Mouse (Mus musculus) hindlimb bud, embryonic 11.5 days (tissue): ENCODE measurements around the gene Tprkb.
"Not testable (repeated sequence)": the region's sequence is repeated elsewhere in the genome, so short reads cannot be mapped to it uniquely, and the experiment has no call there.

Source experiments
- DNase-seq: peaks from one replicate; pipeline ENCODE4 v3.0.0-alpha.2; 2012; ENCODE audit warnings: low read depth, low spot score; ENCODE audit errors: extremely low spot score

The Tprkb gene

DNA sequence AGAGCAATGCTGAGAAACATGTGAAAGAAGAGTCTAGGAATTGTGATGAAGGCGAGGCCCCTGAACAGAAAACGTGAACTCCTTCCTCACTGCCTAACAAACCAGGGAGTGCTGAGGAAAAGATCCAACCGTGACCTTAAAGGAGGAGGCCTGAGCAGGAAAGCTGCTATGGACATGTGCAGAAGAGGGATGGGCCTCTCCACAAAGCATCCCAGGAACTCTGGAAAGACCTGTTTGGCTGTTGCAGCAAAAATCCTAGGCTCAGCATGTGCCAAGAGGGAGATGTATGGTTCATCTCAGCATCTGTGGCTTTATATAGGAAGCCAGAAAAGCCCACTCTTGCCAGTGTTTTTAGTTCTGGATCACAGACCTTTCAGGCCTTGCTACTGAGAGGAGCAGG, 61.0 kb downstream of the Tprkb start:
- no peak for DNase-seq

DNA sequence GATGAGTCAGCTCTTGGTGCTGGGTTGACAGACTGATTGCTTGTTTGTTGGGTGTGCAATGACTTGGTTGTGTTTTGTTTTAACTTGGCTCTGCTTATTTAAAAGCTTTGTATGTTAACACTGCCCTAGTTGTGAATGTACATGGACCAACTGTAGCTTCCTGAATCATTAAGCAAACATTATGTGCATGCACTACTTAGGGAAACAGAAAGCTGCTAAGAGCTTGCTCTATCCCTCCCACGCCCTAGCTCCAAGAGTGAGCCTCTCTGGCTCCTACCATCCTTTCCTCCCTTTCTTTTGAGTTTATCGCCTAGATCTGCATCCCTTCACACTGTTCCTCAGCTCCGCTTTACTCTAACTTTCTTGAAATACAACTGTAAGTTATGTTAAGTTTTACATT, 61.7 kb downstream of the Tprkb start:
- DNase-seq: no peak

DNA sequence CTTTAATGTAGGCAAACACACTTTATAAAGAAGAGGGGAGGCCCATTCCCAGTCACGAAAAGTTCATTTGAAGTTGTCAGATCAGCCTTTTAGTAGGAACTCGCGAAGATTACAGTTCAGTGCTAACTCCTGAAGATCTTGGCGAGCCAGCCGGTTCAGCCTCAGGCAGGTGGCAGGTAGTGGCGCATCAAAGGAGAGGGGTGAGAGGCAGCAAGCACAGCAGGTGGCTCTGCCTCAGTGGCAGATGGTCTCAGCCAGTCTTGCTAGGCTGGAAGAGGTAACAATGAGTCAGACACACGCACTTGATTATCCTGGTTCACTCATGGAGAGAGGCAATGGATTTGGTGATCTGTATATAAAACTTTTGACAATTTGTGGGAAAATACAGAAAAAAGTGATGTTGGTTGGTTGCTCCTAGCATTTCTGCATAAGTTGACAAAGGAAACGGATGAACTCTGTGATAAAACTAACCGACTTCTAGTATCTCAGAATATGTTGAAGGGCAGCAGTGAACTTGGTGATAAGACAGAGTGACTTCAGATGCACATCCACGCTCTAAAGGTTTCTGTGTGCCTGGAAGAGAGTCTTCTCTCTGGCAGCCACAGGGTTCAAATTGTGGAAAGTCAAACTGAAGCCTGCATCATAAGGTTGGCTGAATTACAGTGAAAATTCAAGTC, 63.4 kb downstream of the Tprkb start:
- no peak for DNase-seq

DNA sequence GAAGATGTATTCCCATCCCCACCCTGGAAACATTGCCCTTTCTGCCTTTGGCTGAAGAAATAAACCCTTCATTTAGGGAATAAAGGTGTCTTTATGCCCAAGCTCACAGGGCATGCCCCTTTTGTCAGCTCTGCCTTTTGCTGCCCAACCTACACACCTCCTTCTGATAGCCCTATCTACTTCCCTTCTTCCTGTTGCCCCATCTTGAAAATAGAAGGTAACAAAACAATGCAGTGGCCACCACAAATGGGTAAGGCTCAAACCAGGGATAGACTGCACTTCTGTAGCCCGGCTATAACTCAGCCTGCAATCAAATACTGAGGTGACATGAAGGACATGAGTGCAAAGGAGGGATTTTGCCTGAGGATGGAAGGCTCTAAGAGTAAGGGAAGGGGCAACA, 64.1 kb downstream of the Tprkb start:
- DNase-seq: no peak

DNA sequence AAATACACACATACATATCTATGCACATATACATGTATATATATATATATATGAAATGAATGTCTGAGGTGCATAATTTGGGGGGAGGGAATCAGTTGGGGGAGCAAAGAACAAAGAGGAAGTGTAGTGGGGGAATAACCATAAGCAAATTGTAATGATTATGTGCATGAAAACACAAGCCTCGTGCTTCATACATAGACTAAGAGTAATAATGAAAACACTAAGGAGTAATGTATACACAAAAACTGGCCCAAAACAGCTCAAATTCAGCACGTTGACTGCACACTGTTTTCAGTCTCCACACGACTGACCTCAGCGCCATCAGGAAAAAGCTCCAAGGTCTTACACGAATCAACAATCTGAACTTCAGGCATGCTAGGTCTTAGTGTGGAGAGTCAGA, 64.6 kb downstream of the Tprkb start:
- no peak for DNase-seq

DNA sequence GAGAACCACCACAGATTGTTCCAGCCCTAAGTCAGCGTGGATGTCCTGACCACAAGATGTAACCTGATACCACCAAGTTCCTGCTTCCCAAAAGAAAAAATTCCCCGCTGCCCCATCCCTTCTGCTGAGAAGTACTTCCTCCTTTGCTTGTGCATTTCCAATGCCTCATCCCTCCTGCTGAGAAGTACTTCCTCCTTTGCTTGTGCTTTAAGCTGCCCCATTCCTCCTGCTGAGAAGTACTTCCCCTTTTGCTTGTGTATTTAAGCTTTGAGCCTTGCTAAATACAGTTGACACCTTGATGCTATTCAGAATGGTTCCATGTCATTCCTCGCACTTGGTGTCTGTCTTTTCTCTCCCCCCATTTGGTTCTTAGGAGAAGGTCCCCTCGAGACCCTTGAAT, 67.1 kb downstream of the Tprkb start:
- not testable (repeated sequence) for DNase-seq
